Mouse (Mus musculus): Measurements from ENCODE around the gene Cd40lg. TPM values are rescaled to one million over a fixed set of nuclear protein-coding genes. Genes with fewer than 3 reads are reported as not detected.

Gene Cd40lg
- total and polyA plus RNA-seq, 3 experiments = 0.19 to 0.21 TPM; not detected in 1

DNA sequence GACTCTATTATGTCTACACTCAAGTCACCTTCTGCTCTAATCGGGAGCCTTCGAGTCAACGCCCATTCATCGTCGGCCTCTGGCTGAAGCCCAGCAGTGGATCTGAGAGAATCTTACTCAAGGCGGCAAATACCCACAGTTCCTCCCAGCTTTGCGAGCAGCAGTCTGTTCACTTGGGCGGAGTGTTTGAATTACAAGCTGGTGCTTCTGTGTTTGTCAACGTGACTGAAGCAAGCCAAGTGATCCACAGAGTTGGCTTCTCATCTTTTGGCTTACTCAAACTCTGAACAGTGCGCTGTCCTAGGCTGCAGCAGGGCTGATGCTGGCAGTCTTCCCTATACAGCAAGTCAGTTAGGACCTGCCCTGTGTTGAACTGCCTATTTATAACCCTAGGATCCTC lies 11.4 kb downstream of the Cd40lg start:
- no peak for DNase-seq (ENCODE audit: extremely low read depth)
- dilution Hi-C loops (cut with MboI; ENCODE audit: extremely low pct_ligation_motif_present, extremely low pct_unique_long_range_greater_than_20kb, low sequenced_read_pairs) = no loop called here
- Histone ChIP-seq H3K9me3 (replicated peaks; ENCODE audit: low read length) (no peaks in the 10 kb centered on the region), H3K9ac (ENCODE audit: insufficient read depth, low read depth) (no peak overlapping the region), H3K27me3 (replicated peaks) (no peaks in the 10 kb centered on the region), H3K36me3 (replicated peaks in 1 of 2; ENCODE audit: control insufficient read depth in 1 of 2, insufficient read depth in 1 of 2, low read length in 1 of 2) (no peaks in the 10 kb centered on the region), H3K4me3 (replicated peaks in 1 of 3; ENCODE audit: low read depth in 2 of 3, low read length in 2 of 3, poor library complexity in 1 of 3) (no peak overlapping the region), H3K27ac (ENCODE audit: insufficient read depth, low read depth) (no peak overlapping the region), H3K4me2 (ENCODE audit: insufficient read depth, low read depth, poor library complexity, severe bottlenecking) (no peak overlapping the region), H3K79me2 (replicated peaks; ENCODE audit: control insufficient read depth, extremely low read depth, insufficient read depth, poor library complexity, severe bottlenecking) (no peaks in the 10 kb centered on the region), H3K4me1 (ENCODE audit: control insufficient read depth in 1 of 2, insufficient read depth in 2 of 2) (peaks cover 0 to 11% of the 10 kb centered on the region in 2 experiments; a peak in 2 of 4 replicates)
- in situ Hi-C loops (cut with MboI; ENCODE audit: low pct_ligation_motif_present, low pct_unique_long_range_greater_than_20kb, low sequenced_read_pairs) = no loop called here
- TF ChIP-seq TBP (conservative IDR thresholded peaks at IDR 0.05; ENCODE audit: low read depth, low read length) (no peak), MAZ (IDR thresholded peaks at IDR 0.05; ENCODE audit: low read depth, low read length) (no peak), EP300 (IDR thresholded peaks at IDR 0.05; ENCODE audit: low read length) (no peak), JUN (IDR thresholded peaks at IDR 0.05; ENCODE audit: insufficient read depth, low read depth, low read length) (no peak), ZC3H11A (IDR thresholded peaks at IDR 0.05; ENCODE audit: low read depth, low read length) (no peak), MEF2A (IDR thresholded peaks at IDR 0.05; ENCODE audit: borderline replicate concordance, low read depth, low read length) (no peak), ZNF384 (IDR thresholded peaks at IDR 0.05; ENCODE audit: low read depth, low read length) (no peak), CTCF (conservative IDR thresholded peaks at IDR 0.05 in 1 of 2, IDR thresholded peaks at IDR 0.05 in 1 of 2; ENCODE audit: low read depth in 2 of 2, low read length in 2 of 2) (no peak), PAX5 (IDR thresholded peaks at IDR 0.05; ENCODE audit: low read length) (no peak), GABPA (IDR thresholded peaks at IDR 0.05; ENCODE audit: insufficient replicate concordance, low read depth, low read length) (no peak), MYC (IDR thresholded peaks at IDR 0.05; ENCODE audit: low read depth, low read length) (no peak), SIN3A (IDR thresholded peaks at IDR 0.05; ENCODE audit: low read length) (no peak)

- H3K4me1 ChIP-seq (ENCODE audit: control insufficient read depth in 1 of 2, insufficient read depth in 2 of 2) = peaks cover 2 to 22% of the 10 kb centered on the region in 2 experiments; a peak in 2 of 4 replicates
- dilution Hi-C loops (cut with MboI; ENCODE audit: extremely low pct_ligation_motif_present, extremely low pct_unique_long_range_greater_than_20kb, low sequenced_read_pairs) (no loop called here), in situ Hi-C loops (cut with MboI; ENCODE audit: low pct_ligation_motif_present, low pct_unique_long_range_greater_than_20kb, low sequenced_read_pairs) (no loop called here)
- no peak overlapping the region for H3K4me2 ChIP-seq (ENCODE audit: insufficient read depth, low read depth, poor library complexity, severe bottlenecking)
- H3K9me3 ChIP-seq (replicated peaks; ENCODE audit: low read length) = no peaks in the 10 kb centered on the region
- peak; percentile 42 for DNase-seq (ENCODE audit: extremely low read depth)
- H3K9ac ChIP-seq (ENCODE audit: insufficient read depth, low read depth) = no peak overlapping the region
- no peak overlapping the region for H3K27ac ChIP-seq (ENCODE audit: insufficient read depth, low read depth)
- H3K36me3 ChIP-seq (replicated peaks in 1 of 2; ENCODE audit: control insufficient read depth in 1 of 2, insufficient read depth in 1 of 2, low read length in 1 of 2) = peaks cover 18 to 22% of the 10 kb centered on the region in 2 experiments
- H3K4me3 ChIP-seq (replicated peaks in 1 of 3; ENCODE audit: low read depth in 2 of 3, low read length in 2 of 3, poor library complexity in 1 of 3) = no peak overlapping the region
- no peaks in the 10 kb centered on the region for H3K27me3 ChIP-seq (replicated peaks)
- no peaks in the 10 kb centered on the region for H3K79me2 ChIP-seq (replicated peaks; ENCODE audit: control insufficient read depth, extremely low read depth, insufficient read depth, poor library complexity, severe bottlenecking)
- no peak for TF ChIP-seq TBP (conservative IDR thresholded peaks at IDR 0.05; ENCODE audit: low read depth, low read length)
- TF ChIP-seq ZC3H11A (IDR thresholded peaks at IDR 0.05; ENCODE audit: low read depth, low read length) = no peak
- no peak for TF ChIP-seq ZNF384 (IDR thresholded peaks at IDR 0.05; ENCODE audit: low read depth, low read length)
- no peak for TF ChIP-seq MAZ (IDR thresholded peaks at IDR 0.05; ENCODE audit: low read depth, low read length)
- TF ChIP-seq MYC (IDR thresholded peaks at IDR 0.05; ENCODE audit: low read depth, low read length) = peak; percentile 87
- TF ChIP-seq MAX (IDR thresholded peaks at IDR 0.05; ENCODE audit: low read length) = peak; percentile 55; the same call in 1 of the 2 replicates
- TF ChIP-seq KAT2A (IDR thresholded peaks at IDR 0.05; ENCODE audit: insufficient replicate concordance, low read length) = no peak
- TF ChIP-seq RCOR1 (conservative IDR thresholded peaks at IDR 0.05; ENCODE audit: low read depth, low read length) = no peak
- TF ChIP-seq POLR2AphosphoS2 (IDR thresholded peaks at IDR 0.05; ENCODE audit: low read depth, low read length) = no peak
- TF ChIP-seq NELFE (IDR thresholded peaks at IDR 0.05; ENCODE audit: low read depth, low read length) = no peak
- no peak for TF ChIP-seq SIN3A (IDR thresholded peaks at IDR 0.05; ENCODE audit: low read length)
- no peak for TF ChIP-seq ZKSCAN1 (IDR thresholded peaks at IDR 0.05; ENCODE audit: borderline replicate concordance, low read depth, low read length)
- no peak; the same call in 1 of the 2 replicates for TF ChIP-seq TCF12 (IDR thresholded peaks at IDR 0.05; ENCODE audit: low read depth, low read length)
- no peak for TF ChIP-seq IRF4 (IDR thresholded peaks at IDR 0.05; ENCODE audit: low read depth, low read length)
- no peak for TF ChIP-seq HCFC1 (IDR thresholded peaks at IDR 0.05; ENCODE audit: low read depth, low read length)
- TF ChIP-seq MEF2A (IDR thresholded peaks at IDR 0.05; ENCODE audit: borderline replicate concordance, low read depth, low read length) = no peak
- no peak for TF ChIP-seq ZMIZ1 (IDR thresholded peaks at IDR 0.05; ENCODE audit: low read depth, low read length)
- no peak for TF ChIP-seq JUN (IDR thresholded peaks at IDR 0.05; ENCODE audit: insufficient read depth, low read depth, low read length)
- no peak for TF ChIP-seq ELF1 (IDR thresholded peaks at IDR 0.05; ENCODE audit: low read depth, low read length)
- TF ChIP-seq CHD2 (IDR thresholded peaks at IDR 0.05; ENCODE audit: low read length) = peak; percentile 19; the same call in 1 of the 2 replicates
- TF ChIP-seq POLR2A (IDR thresholded peaks at IDR 0.05; ENCODE audit: low read depth, low read length) = no peak
- no peak for TF ChIP-seq NRF1 (IDR thresholded peaks at IDR 0.05; ENCODE audit: low read depth, low read length)
- TF ChIP-seq EP300 (IDR thresholded peaks at IDR 0.05; ENCODE audit: low read length) = no peak
- TF ChIP-seq SMC3 (IDR thresholded peaks at IDR 0.05; ENCODE audit: low read depth, low read length) = no peak
- TF ChIP-seq E2F4 (IDR thresholded peaks at IDR 0.05; ENCODE audit: insufficient replicate concordance, low read depth, low read length) = no peak
- TF ChIP-seq BHLHE40 (IDR thresholded peaks at IDR 0.05; ENCODE audit: low read depth, low read length) = 0 out of 2 replicates have a peak, but pooled peaks have one; percentile 23
- no peak for TF ChIP-seq CHD1 (IDR thresholded peaks at IDR 0.05; ENCODE audit: low read depth, low read length)
- no peak for TF ChIP-seq GABPA (IDR thresholded peaks at IDR 0.05; ENCODE audit: insufficient replicate concordance, low read depth, low read length)
- TF ChIP-seq UBTF (IDR thresholded peaks at IDR 0.05; ENCODE audit: low read depth, low read length) = no peak
- TF ChIP-seq RAD21 (IDR thresholded peaks at IDR 0.05; ENCODE audit: low read depth, low read length) = no peak
These were observed 16.2 kb downstream of the Cd40lg start for GRCm38 (mm10) chrX:57228178-57228577.
